In genomic region chr4:31965208-31965607, GRCm38 (mm10) we compare ENCODE assay signal across 8 mouse cellular contexts. TPM values are rescaled to one million over a fixed set of nuclear protein-coding genes. Genes with fewer than 3 reads are reported as not detected.
DNase-seq lines count a peak whose midpoint lies in the region; ATAC-seq lines count a peak whose summit lies in the region.

No protein-coding gene starts in this region.

- WGBS in lung, embryonic 15.5 days, result 28% methylated on average over 2 of the region's 2 CpGs
- WGBS in forebrain, embryonic 11.5 days, result 57% methylated on average over 2 of the region's 2 CpGs
- WGBS in limb, embryonic 12.5 days, result 59% methylated on average over 2 of the region's 2 CpGs
- WGBS in neural tube, embryonic 15.5 days, result 54% methylated on average over 2 of the region's 2 CpGs

- no peaks in the 10 kb centered on the region for H3K36me3 ChIP-seq in lung, embryonic 15.5 days
- H3K36me3 ChIP-seq in forebrain, embryonic 11.5 days (ENCODE audit: control insufficient read depth, insufficient read depth, low read length), result no peaks in the 10 kb centered on the region
- H3K36me3 ChIP-seq in limb, embryonic 12.5 days, result no peaks in the 10 kb centered on the region
- H3K36me3 ChIP-seq in neural tube, embryonic 15.5 days, result no peaks in the 10 kb centered on the region

- H3K9me3 ChIP-seq in lung, embryonic 15.5 days, result no peaks in the 10 kb centered on the region
- H3K9me3 ChIP-seq in forebrain, embryonic 11.5 days (ENCODE audit: control insufficient read depth, low read length), result no peaks in the 10 kb centered on the region
- no peaks in the 10 kb centered on the region for H3K9me3 ChIP-seq in limb, embryonic 12.5 days
- no peaks in the 10 kb centered on the region for H3K9me3 ChIP-seq in neural tube, embryonic 15.5 days (replicated peaks)

- DNase-seq in lung, postnatal 4 days, result no peak
- no peak for DNase-seq in forebrain, embryonic 11.5 days (ENCODE audit: low spot score)
- no peak for DNase-seq in thymus, postnatal 25 days
- no peak for DNase-seq in testis, postnatal 14 days (ENCODE audit: low spot score)
- no peak for DNase-seq in ovary, adult 18-20 months (ENCODE audit: low spot score)

- no peaks in the 10 kb centered on the region for H3K27me3 ChIP-seq in lung, embryonic 15.5 days
- H3K27me3 ChIP-seq in forebrain, embryonic 11.5 days (ENCODE audit: control insufficient read depth, insufficient read depth, low read length), result no peaks in the 10 kb centered on the region
- H3K27me3 ChIP-seq in limb, embryonic 12.5 days, result no peaks in the 10 kb centered on the region
- no peaks in the 10 kb centered on the region for H3K27me3 ChIP-seq in neural tube, embryonic 15.5 days (replicated peaks)

- peak overlapping the region; percentile 63 for H3K4me2 ChIP-seq in lung, embryonic 15.5 days
- peak overlapping the region; percentile 84; the same call in 1 of the 2 replicates for H3K4me2 ChIP-seq in forebrain, embryonic 11.5 days (ENCODE audit: low read depth, low read length, severe bottlenecking)
- peak overlapping the region; percentile 87 for H3K4me2 ChIP-seq in limb, embryonic 12.5 days
- peak overlapping the region; percentile 86 for H3K4me2 ChIP-seq in neural tube, embryonic 15.5 days

- H3K4me3 ChIP-seq in lung, embryonic 15.5 days, result peak overlapping the region; percentile 95
- peak overlapping the region; percentile 62 for H3K4me3 ChIP-seq in forebrain, embryonic 11.5 days (ENCODE audit: low read depth, low read length)
- H3K4me3 ChIP-seq in limb, embryonic 12.5 days (replicated peaks), result peak overlapping the region; percentile 82; the same call in 1 of the 2 replicates
- H3K4me3 ChIP-seq in neural tube, embryonic 15.5 days (replicated peaks), result peak overlapping the region; percentile 87; the same call in 1 of the 2 replicates

- H3K4me1 ChIP-seq in lung, embryonic 15.5 days, result peaks cover 19% of the 10 kb centered on the region; the same call in 1 of the 2 replicates
- 0 out of 2 replicates have a peak, but pooled peaks cover 4% of the 10 kb centered on the region for H3K4me1 ChIP-seq in forebrain, embryonic 11.5 days (replicated peaks; ENCODE audit: control insufficient read depth, insufficient read depth, low read length)
- peaks cover 19% of the 10 kb centered on the region for H3K4me1 ChIP-seq in limb, embryonic 12.5 days (replicated peaks)
- peaks cover 27% of the 10 kb centered on the region for H3K4me1 ChIP-seq in neural tube, embryonic 15.5 days

- no peak for ATAC-seq in lung, embryonic 15.5 days (ENCODE audit: borderline replicate concordance, extremely low read depth, low FRiP score, low TSS enrichment)
- no peak for ATAC-seq in forebrain, embryonic 11.5 days (replicated peaks; ENCODE audit: low FRiP score)
- ATAC-seq in limb, embryonic 12.5 days (ENCODE audit: insufficient number of reproducible peaks, insufficient read depth, low FRiP score, low TSS enrichment, low read depth), result no peak
- ATAC-seq in neural tube, embryonic 15.5 days (ENCODE audit: low FRiP score), result no peak

- H3K27ac ChIP-seq in lung, embryonic 15.5 days, result no peak overlapping the region
- no peak overlapping the region for H3K27ac ChIP-seq in forebrain, embryonic 11.5 days (ENCODE audit: low read depth, low read length)
- no peak overlapping the region for H3K27ac ChIP-seq in limb, embryonic 12.5 days
- H3K27ac ChIP-seq in neural tube, embryonic 15.5 days (replicated peaks), result no peak overlapping the region

- H3K9ac ChIP-seq in lung, embryonic 15.5 days, result peak overlapping the region; percentile 88; the same call in 1 of the 2 replicates
- 0 out of 2 replicates have a peak overlapping the region, but pooled peaks have one; percentile 29 for H3K9ac ChIP-seq in forebrain, embryonic 11.5 days (ENCODE audit: low read length)
- H3K9ac ChIP-seq in limb, embryonic 12.5 days (replicated peaks), result peak overlapping the region; percentile 23; the same call in 1 of the 2 replicates
- H3K9ac ChIP-seq in neural tube, embryonic 15.5 days (replicated peaks), result no peak overlapping the region

RNA-seq across cellular contexts. Expression of gene Map3k7, which starts 1.3 kb away (rescaled TPM):
- 33.1 and 34.6 TPM in 2 replicates for polyA plus RNA-seq in lung, embryonic 15.5 days (2015; fragmentation: Nextera tagmentation; extraction: Ambion mirVana)
- polyA plus RNA-seq in forebrain, embryonic 11.5 days (2014; fragmentation: Nextera tagmentation; extraction: Ambion mirVana), result 48.2 and 50.0 TPM in 2 replicates
- 51.9 and 54.2 TPM in 2 replicates for polyA plus RNA-seq in limb, embryonic 12.5 days (2016; fragmentation: Nextera tagmentation; extraction: Ambion mirVana)
- polyA plus RNA-seq in neural tube, embryonic 15.5 days (2015; fragmentation: Nextera tagmentation; extraction: Ambion mirVana), result 21.6 and 22.0 TPM in 2 replicates
